Mouse (Mus musculus): ENCODE measurements at regions not wholly inside any gene's neighbourhood (a gene's known extent, or its start where the extent isn't known, plus 50 kb on each side); places are given as distances from the start of the nearest gene placed in this dataset.
A peak's percentile ranks its signal among the peaks of the same experiment; 100 is the strongest.

DNA sequence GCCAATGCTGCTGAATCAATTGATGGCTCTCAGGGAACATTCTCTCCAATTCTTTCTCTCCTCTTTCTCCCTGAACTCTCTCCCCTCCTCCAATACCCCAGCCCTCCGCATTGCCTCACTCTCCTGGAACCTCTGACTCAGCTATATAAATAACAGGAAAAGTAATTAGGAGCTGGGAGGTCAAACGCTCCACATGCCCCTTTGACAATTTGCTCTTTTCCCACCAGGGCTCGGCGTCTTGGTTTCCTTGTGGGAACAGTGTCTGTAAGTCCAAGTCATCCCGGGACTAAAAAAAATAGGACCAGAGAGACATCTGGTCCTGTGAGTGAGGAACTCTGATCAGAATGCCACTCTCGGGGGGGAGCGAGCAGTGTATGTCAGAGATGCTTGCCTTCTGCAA lies 94.7 kb upstream of the Gm10181 start:
- no peaks in the 10 kb centered on the region for H3K27me3 ChIP-seq (ENCODE audit: control insufficient read depth, insufficient read depth, low read length)
- H3K9ac ChIP-seq (ENCODE audit: low read depth, low read length), result no peak overlapping the region
- intact Hi-C loops (cut with DNase I), result no loop called here
- no peak overlapping the region; the same call in 1 of the 2 replicates for H3K27ac ChIP-seq
- no peak for TF ChIP-seq EP300 (IDR thresholded peaks at IDR 0.05; ENCODE audit: insufficient read depth, low read depth, low read length)
- DNase-seq, result peak in 1 of 2 experiments; percentile 17
- WGBS, result 29% methylated on average over 7 of the region's 7 CpGs
- no peaks in the 10 kb centered on the region for H3K36me3 ChIP-seq (ENCODE audit: control insufficient read depth, insufficient read depth, low read length)
- no peaks in the 10 kb centered on the region for H3K79me2 ChIP-seq (replicated peaks; ENCODE audit: control insufficient read depth, insufficient read depth, low read length)
- no peak overlapping the region for H3K4me3 ChIP-seq
- no peaks in the 10 kb centered on the region for H3K4me1 ChIP-seq (ENCODE audit: control insufficient read depth, insufficient read depth, low read length)

DNA sequence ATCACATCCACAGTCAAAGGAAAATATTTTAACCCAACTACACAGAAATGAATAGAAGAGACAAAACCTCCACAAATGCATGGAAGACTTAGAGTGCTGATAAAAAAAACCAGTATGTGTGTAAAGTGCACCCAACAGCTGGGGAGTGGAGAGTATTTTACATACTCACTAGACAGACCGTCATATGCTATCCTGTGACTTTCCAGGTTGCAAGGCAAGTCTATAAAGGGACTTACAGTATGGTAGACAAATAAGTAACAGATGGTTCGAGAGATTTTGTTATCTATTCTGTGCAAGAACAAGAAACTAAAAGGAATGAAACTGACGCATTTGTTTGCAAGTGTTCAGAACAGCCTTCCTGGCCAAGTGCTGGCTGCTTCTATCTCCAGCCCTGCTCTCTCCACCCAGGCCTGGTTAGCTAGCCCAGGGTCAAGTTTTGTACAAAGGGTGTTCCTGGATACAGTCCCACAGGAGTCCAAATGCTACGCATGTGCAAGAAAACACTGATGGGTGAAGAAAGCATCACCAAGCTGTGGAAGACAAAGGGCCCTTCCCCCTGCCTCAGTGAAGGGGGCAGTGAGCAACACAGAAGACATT lies 68.0 kb upstream of the Gm10181 start:
- H3K4me3 ChIP-seq, result no peak overlapping the region
- no peaks in the 10 kb centered on the region for H3K79me2 ChIP-seq (replicated peaks; ENCODE audit: control insufficient read depth, insufficient read depth, low read length)
- no peaks in the 10 kb centered on the region for H3K27me3 ChIP-seq (ENCODE audit: control insufficient read depth, insufficient read depth, low read length)
- WGBS, result 61% methylated on average over 4 of the region's 4 CpGs
- H3K9ac ChIP-seq (ENCODE audit: low read depth, low read length), result no peak overlapping the region
- no peaks in the 10 kb centered on the region for H3K4me1 ChIP-seq (ENCODE audit: control insufficient read depth, insufficient read depth, low read length)
- peak in 1 of 2 experiments; percentile 8 for DNase-seq
- H3K36me3 ChIP-seq (ENCODE audit: control insufficient read depth, insufficient read depth, low read length), result no peaks in the 10 kb centered on the region
- intact Hi-C loops (cut with DNase I), result no loop called here
- H3K27ac ChIP-seq, result no peak overlapping the region
- TF ChIP-seq EP300 (IDR thresholded peaks at IDR 0.05; ENCODE audit: insufficient read depth, low read depth, low read length) (no peak), CTCF (IDR thresholded peaks at IDR 0.05) (no peak), POLR2A (IDR thresholded peaks at IDR 0.05; ENCODE audit: insufficient read depth, low read depth, low read length) (no peak)

DNA sequence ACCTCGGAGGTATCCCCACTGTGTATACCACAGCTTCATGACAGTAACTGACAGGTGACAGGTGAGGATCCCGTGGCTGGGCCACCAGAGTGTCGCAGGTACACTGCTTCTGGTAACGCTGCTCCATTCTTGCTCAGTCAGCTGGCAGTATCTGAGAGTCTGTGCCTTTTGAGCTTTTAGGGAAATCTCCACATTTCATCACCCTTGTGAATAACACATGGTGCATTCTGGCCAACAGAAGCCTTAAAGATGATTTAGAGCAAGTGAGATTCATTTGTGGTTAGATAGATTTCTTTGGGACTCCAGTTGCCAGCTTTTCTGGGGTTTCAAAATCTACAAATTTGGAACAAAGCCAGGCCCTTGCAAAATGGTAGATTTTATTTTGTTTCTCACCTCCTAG lies 66.8 kb upstream of the Gm10181 start:
- DNase-seq, result no peak
- Histone ChIP-seq H3K4me1 (ENCODE audit: control insufficient read depth, insufficient read depth, low read length) (0 out of 2 replicates have a peak, but pooled peaks cover under 1% of the 10 kb centered on the region), H3K9ac (ENCODE audit: low read depth, low read length) (no peak overlapping the region), H3K36me3 (ENCODE audit: control insufficient read depth, insufficient read depth, low read length) (no peaks in the 10 kb centered on the region), H3K4me3 (no peak overlapping the region), H3K27me3 (ENCODE audit: control insufficient read depth, insufficient read depth, low read length) (no peaks in the 10 kb centered on the region), H3K27ac (no peak overlapping the region), H3K79me2 (replicated peaks; ENCODE audit: control insufficient read depth, insufficient read depth, low read length) (no peaks in the 10 kb centered on the region)
- no peak for TF ChIP-seq EP300 (IDR thresholded peaks at IDR 0.05; ENCODE audit: insufficient read depth, low read depth, low read length)
- no peak for TF ChIP-seq CTCF (IDR thresholded peaks at IDR 0.05)
- no peak for TF ChIP-seq POLR2A (IDR thresholded peaks at IDR 0.05; ENCODE audit: insufficient read depth, low read depth, low read length)
- intact Hi-C loops (cut with DNase I), result no loop called here
- 78% methylated on average over 4 of the region's 4 CpGs for WGBS

DNA sequence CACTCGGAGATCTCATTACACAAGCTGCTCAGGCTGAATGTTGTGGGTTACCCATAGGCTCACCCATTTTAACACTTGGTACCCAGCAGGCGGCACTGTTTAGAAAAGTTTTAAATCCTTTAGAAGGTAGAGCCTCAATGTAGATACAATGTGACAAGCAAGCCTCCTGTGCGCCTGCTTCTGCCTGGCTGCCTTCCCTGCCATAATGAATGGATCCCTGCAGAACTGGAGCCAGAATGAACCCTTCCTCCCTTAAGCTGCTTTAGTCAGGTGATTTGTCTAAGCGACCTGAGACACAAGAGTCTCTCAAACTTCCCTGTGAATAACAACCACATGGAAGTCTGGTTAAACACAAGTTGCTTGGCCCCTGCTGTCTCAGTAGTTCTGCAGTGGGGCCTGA lies 64.7 kb upstream of the Gm10181 start:
- H3K4me1 ChIP-seq (ENCODE audit: control insufficient read depth, insufficient read depth, low read length), result 0 out of 2 replicates have a peak, but pooled peaks cover 1% of the 10 kb centered on the region
- 85% methylated on average over 4 of the region's 4 CpGs for WGBS
- no peak overlapping the region for H3K9ac ChIP-seq (ENCODE audit: low read depth, low read length)
- H3K27me3 ChIP-seq (ENCODE audit: control insufficient read depth, insufficient read depth, low read length), result no peaks in the 10 kb centered on the region
- DNase-seq, result no peak
- no peak overlapping the region for H3K27ac ChIP-seq
- TF ChIP-seq POLR2A (IDR thresholded peaks at IDR 0.05; ENCODE audit: insufficient read depth, low read depth, low read length), result no peak
- H3K79me2 ChIP-seq (replicated peaks; ENCODE audit: control insufficient read depth, insufficient read depth, low read length), result no peaks in the 10 kb centered on the region
- intact Hi-C loops (cut with DNase I), result no loop called here
- no peak overlapping the region for H3K4me3 ChIP-seq
- H3K36me3 ChIP-seq (ENCODE audit: control insufficient read depth, insufficient read depth, low read length), result no peaks in the 10 kb centered on the region

DNA sequence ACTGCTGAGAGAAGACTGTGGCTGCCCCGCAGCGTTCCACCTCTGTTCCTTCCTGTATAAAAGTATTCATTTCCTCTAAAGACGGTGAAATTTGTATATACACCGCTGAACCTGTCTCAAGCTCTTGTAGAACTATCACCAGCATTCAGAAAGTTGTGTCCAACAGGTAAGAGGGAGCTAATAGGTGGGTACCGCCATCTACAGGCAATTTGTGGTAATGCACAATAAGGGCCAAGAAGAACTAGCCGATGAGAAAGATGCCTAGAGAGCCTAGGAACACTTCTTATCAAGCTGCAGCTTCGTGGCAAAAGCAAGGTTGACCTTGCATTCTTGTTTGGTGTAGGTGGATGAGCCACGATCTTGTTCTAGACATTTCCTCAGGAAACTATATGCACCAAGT lies 61.6 kb upstream of the Gm10181 start:
- WGBS, result 2% methylated on average over 8 of the region's 8 CpGs
- intact Hi-C loops (cut with DNase I), result loop anchor here (2.0 to 5.0 kb wide), 3 partner anchors 91 to 330 kb away; partner anchors contain the start of gene Dpy19l2

DNA sequence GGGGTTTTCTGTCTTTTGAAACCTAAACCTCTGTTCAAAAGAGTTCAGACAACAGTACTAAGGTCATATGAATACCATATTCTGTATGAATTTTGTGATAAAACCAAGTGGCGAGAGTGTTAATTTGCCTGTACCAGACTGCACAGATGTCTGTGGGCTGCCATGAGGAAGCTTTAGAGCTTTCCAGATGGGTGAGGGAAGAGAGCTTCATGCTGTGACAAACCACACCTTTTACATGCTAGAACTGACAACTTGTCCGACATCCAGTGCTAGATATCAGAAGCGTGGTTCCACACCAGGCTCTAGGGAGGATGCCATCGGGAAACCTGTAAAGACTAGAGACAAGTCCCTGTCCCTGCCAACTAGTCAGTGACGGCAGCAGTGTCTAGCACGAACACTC lies 60.9 kb upstream of the Gm10181 start:
- Histone ChIP-seq H3K36me3 (ENCODE audit: control insufficient read depth, insufficient read depth, low read length) (no peaks in the 10 kb centered on the region), H3K9ac (ENCODE audit: low read depth, low read length) (no peak overlapping the region), H3K27ac (no peak overlapping the region), H3K79me2 (replicated peaks; ENCODE audit: control insufficient read depth, insufficient read depth, low read length) (no peaks in the 10 kb centered on the region), H3K4me1 (ENCODE audit: control insufficient read depth, insufficient read depth, low read length) (0 out of 2 replicates have a peak, but pooled peaks cover 1% of the 10 kb centered on the region), H3K27me3 (ENCODE audit: control insufficient read depth, insufficient read depth, low read length) (no peaks in the 10 kb centered on the region), H3K4me3 (no peak overlapping the region)
- TF ChIP-seq CTCF (IDR thresholded peaks at IDR 0.05) (no peak), POLR2A (IDR thresholded peaks at IDR 0.05; ENCODE audit: insufficient read depth, low read depth, low read length) (no peak), EP300 (IDR thresholded peaks at IDR 0.05; ENCODE audit: insufficient read depth, low read depth, low read length) (no peak)
- 81% methylated on average over 6 of the region's 6 CpGs for WGBS
- intact Hi-C loops (cut with DNase I), result loop anchor here (5.0 kb wide), 2 partner anchors 266 to 331 kb away; partner anchors contain the start of gene Dpy19l2
- DNase-seq, result no peak

More for the DNA sequence above, 61.6 kb upstream of the Gm10181 start:
- H3K27me3 ChIP-seq (ENCODE audit: control insufficient read depth, insufficient read depth, low read length), result no peaks in the 10 kb centered on the region
- H3K4me1 ChIP-seq (ENCODE audit: control insufficient read depth, insufficient read depth, low read length), result 0 out of 2 replicates have a peak, but pooled peaks cover 1% of the 10 kb centered on the region
- peak; percentile 28 to 43 for DNase-seq
- no peak overlapping the region for H3K4me3 ChIP-seq
- H3K36me3 ChIP-seq (ENCODE audit: control insufficient read depth, insufficient read depth, low read length), result no peaks in the 10 kb centered on the region
- TF ChIP-seq CTCF (IDR thresholded peaks at IDR 0.05) (peak; percentile 98), POLR2A (IDR thresholded peaks at IDR 0.05; ENCODE audit: insufficient read depth, low read depth, low read length) (no peak)
- no peaks in the 10 kb centered on the region for H3K79me2 ChIP-seq (replicated peaks; ENCODE audit: control insufficient read depth, insufficient read depth, low read length)
- H3K27ac ChIP-seq, result no peak overlapping the region
- no peak overlapping the region for H3K9ac ChIP-seq (ENCODE audit: low read depth, low read length)

All from heart, adult 2 months (tissue).